Mouse (Mus musculus): ENCODE data around the gene Tjp3.

Gene Tjp3

DNA sequence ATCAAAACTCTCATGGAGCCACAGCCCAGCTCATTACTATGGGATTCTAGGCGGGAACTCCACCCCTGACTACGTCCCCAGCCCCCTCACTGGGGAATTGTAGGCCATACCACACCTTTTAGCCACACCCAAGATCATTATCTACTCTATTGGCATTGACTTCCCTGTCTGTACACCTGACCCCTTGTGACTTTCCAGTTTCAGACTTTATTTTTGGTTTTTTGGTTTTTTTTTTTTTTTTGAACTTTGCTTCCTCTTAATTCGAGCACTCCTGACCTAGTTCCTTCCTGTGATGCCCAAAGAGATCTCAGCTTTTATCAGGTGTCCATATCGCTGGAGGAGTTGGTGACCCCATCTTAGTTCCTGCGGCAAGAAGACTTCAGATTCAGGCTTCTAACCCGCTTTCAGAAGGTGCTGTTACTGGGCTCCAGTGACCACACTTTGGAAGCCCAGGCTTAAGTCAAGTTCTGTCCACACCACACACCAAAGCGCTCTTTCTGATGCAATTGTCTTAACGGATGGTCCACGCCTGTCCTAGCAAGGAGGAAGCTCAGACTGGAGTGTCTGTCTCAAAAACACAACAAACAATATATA is at the start of gene Tjp3:
Gene Tjp3, minus strand, starts transcription at position 71 of the 594 bp plus-strand sequence.
- DNase-seq, result no peak

DNA sequence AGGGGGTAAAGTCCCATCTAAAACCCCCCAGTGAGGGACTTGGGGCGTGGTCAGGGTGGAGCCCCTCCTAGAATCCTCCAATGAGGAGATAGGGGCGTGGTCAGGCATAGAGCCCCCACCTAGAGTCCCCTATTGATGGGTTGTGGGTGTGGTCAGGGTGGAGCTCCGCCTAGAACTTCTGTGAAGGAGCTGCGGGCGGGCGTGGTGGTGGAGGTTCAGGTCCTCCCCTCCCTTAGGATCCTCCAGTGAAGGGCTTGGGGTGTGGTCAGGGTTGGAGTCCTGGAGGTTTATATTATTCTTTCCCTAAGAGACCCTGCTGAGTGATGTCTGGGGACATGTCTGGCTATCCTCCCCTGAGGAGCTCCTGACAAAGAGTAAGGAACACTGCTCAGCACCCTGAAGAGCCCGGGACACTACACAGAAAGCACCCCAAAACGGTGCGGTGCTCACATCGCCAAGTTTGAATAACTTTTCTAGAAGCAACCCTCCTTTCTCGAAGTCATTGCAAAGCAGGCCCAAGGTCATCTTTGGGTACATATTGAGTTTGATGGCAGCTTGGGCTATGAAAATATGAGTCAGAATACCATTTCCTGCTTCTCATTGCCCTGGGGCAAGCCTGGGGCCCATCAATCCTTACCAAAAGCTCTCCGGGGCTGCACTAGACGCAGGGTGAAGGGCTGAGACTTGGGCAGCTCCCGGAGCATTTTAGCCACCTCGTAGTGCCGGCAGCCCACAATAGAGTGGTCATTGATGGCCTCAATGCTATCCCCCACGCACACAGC is 49.4 kb upstream of the Tjp3 start:
- DNase-seq, result no peak

DNA sequence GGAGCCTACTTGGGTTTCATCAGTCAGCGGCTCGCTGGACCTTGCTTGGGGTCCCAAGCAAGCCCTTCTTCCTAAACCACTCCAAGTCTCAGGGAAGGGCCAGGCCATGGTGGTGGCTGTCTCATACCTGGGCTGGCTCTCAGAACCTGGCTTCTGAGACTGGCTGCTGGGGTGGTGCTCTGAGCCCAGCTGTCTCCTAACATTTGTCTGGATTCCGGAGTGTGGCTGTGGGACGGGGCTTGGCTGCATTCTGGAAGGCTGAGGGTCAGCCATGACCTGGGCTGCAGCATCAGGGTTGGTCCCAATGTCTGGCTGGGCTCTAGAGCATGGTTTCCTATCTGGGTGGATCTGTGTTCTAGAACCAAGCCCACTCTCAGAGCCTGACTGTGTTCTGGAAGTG is 45.2 kb upstream of the Tjp3 start:
- no peak for DNase-seq

DNA sequence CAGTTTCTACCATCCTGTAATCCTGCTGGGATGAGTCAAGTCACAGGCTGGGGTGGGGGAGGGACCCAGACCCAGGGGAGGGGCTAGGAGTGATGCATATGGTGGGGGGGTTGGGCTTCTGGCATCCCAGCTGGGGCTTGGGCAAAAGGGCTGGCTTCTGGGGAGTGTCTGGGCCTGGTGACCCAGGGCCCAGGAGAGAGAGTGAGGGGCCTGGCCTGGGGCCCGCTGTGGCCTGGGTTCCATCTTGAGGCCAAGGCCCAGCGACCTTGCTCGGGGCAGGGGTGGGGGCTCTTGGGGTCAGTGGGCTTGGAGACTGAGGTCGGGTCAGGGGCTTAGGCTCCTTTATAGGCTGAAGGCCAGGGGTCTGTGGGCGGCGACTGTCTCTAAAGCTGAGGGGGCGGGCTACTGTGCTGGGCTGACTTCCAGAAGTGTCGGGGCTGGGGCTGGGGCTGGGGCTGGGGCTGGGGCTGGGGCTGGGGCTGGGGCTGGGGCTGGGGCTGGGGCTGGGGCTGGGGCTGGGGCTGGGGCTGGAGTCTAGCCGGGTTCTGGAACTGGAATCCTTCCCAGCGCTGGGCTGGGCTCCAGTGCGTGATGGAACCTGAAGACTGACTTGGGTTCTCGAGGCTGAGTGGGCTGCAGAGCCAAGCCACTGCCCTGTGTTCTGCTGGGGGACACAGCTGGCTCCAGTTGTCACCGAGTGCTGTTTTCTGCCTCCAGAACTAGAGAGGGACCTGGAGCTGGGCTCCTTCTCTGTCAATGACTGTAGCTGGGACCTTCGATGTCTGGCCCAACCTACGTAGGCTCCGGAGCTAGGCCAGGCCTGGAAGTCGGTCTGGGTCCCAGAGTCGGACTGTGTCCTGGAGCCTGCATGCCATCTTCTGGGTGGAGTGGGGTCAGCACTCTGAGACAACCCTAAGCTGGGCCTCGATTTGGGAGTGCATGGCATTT is 44.3 kb upstream of the Tjp3 start:
- DNase-seq, result no peak

DNA sequence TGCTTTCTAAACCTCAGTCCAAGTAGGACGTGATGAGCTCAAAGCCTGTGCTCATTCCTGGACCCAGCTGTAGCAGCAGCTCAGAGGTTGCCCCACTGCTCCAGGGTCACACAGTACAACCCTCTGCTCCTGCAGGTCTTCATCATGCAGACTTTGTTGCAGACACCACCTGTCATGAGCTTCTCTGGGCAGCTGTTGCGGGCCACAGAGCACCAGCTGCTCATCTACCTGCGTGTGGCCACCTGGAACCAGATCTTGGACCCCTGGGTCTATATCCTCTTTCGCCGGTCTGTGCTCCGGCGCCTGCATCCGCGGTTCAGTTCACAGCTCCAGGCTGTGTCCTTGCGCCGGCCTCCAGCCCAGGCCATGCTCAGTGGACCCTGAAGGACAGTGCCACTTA is 42.9 kb upstream of the Tjp3 start:
- no peak for DNase-seq

DNA sequence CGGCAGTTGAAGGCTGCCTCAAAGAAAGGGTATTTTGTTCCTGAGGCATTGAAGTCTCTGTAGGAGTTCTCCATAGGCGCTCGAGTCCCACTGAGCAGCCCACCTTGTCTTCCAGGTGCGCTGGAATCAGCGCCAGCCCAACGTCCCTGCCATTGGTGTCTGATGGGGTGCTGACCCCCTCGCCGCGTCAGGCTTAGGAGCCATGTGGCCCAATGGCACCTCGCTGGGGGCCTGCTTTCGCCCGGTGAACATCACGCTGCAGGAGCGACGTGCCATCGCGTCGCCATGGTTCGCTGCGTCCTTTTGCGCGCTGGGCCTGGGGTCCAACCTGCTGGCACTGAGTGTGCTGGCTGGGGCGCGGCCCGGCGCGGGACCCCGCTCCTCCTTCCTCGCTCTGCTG is 40.9 kb upstream of the Tjp3 start:
- no peak for DNase-seq

DNA sequence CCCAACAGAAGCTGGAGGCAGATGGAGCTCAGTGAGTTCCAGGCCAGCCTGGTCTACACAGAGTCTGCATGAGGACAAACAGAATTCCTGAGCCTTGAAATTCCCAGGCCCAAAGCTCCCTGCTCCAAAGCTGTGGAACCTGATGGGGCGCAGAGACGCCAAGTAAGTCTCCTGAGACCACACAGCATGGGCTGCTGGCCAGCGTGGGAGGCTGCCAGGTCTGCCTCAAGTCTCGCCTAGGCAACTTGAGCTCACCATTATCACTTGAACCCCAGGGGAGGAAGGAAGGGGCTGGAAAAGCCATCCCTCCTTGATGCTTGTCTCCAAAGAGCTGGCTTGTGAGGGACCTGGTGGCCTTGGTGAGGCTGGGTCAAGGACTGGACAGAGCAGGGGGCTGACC is 38.6 kb upstream of the Tjp3 start:
- peak; percentile 56 for DNase-seq

DNA sequence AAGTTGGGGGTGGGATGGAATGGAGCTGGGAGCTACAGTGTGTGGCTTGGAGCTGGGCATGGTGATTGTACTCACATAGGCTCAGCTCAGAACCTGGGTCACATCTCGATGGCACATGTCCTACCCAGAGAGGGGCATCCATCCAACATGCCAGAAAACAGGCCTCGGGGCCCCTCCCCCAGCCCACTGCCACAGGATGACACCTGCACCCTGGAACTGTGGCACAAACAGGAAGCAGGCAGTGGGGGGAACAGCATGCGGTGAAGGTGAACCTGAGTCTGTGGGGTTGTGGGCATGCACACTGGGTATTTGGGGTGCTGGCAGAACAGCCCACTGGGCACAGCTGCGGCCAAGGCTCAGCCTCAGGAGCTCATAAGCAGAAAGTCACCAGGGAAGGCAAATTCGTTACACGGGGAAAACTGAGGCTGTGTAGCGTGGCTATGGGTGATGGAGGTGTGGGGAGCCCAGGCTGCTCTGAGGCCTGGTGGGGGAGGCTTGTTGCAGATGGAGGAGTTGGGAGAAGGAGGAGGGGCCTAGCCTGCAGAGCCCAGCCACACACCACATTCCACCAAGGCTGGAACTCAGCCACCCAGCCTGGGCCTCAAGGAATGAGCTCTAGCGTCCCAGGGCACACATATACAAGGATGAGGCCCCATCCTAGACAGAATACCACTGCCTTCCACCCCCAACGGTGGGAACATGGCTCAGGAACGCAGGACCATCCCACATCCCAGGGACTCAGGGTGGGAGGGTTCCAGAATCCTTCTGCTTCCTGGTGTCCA is 38.0 kb upstream of the Tjp3 start:
- DNase-seq, result peak; percentile 91

DNA sequence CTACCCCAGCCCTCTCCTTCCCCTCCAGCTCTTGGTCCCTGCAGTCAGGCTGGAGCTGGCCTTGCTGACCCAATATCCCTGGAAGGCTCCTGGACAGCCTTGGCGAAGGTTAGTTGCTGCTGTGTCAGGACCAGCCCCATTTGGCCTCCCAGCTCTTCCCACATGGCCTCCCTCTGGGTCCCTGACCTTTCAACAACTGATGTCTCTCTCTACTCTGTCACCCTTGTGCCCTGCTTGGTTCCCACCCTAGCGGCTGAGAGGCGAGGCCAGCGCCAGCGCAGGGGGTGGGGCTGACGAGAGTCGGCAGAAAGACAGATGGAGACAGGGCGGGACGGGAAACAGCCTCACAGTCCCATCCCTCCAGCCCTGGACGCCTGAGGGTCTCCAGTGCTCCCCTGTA is 37.0 kb upstream of the Tjp3 start, which contains the start of gene Tbxa2r:
Gene Tbxa2r, plus strand, starts transcription at position 346 of the 400 bp plus-strand sequence.
- DNase-seq, result peak; percentile 92

DNA sequence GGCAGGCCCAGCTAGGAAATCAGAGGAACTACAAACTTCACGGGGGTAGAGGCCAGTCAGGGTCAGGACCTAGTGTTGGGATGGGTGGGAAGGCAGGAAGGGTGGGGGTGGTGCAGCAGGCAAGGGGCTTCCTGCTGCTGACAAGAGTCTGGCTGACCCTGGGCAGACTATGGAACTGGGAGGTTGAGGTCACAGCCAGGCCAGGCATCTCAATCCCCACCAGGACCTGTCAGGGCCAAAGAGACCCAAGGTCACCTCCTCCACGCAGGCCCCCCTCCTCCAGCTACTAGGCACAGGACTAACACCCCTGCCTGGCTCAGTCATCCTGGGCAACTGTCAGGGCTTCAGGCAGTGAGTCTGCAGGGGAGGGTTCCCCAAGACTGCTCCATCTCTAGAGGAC is 36.6 kb upstream of the Tjp3 start:
- no peak for DNase-seq

DNA sequence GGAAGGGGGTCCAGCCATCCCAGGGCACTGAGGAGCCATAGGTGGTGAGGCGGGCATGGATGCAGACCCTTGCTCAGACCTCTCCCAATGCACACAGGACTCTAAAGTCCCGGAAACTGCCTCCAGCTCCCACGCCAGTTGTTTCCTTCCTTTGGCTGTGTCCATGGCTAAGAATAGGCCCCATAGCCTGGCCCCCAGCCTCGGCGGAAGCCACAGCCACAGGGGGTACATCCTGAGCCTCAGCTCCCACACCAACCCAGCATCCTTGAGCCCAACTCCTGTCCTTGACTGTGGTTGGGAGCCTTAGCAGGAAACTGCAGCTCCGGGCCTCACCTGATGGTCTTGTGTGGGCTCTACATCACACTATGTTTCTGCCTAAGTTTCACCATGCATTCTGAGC is 35.5 kb upstream of the Tjp3 start:
- peak; percentile 54 for DNase-seq

DNA sequence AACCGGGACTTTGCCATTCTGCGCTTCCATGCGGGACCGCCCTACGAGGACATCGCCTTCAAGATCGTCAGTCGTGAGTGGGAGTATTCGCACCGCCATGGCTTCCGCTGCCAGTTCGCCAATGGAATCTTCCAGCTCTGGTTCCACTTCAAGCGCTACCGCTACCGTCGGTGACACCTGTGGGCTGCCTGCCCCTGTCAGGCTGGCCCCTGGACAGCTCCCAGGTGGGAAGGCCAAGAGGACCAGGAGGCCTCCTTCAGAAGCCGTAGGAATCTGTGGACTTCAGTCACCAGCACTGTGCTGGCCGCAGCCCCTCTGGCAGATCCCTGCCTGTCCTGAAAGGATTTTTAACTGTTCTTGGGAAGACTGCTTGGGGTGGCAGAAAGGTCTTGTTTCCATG is 34.4 kb upstream of the Tjp3 start:
- DNase-seq, result no peak

DNA sequence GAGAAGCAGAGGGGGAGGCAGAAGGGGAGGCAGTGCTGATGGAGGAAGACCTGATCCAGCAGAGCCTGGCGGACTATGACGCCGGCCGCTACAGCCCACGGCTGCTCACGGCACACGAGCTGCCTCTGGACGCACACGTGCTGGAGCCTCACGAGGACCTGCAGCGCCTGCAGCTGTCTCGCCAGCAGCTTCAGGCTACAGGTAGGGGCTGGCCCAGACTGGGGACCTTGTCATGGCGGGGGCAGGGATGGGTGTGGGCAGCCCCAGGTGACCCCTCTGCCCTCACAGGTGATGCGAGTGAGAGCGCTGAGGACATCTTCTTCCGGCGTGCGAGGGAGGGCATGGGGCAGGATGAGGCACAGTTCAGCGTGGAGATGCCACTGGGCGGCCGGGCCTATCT is 33.8 kb upstream of the Tjp3 start:
- DNase-seq, result no peak

DNA sequence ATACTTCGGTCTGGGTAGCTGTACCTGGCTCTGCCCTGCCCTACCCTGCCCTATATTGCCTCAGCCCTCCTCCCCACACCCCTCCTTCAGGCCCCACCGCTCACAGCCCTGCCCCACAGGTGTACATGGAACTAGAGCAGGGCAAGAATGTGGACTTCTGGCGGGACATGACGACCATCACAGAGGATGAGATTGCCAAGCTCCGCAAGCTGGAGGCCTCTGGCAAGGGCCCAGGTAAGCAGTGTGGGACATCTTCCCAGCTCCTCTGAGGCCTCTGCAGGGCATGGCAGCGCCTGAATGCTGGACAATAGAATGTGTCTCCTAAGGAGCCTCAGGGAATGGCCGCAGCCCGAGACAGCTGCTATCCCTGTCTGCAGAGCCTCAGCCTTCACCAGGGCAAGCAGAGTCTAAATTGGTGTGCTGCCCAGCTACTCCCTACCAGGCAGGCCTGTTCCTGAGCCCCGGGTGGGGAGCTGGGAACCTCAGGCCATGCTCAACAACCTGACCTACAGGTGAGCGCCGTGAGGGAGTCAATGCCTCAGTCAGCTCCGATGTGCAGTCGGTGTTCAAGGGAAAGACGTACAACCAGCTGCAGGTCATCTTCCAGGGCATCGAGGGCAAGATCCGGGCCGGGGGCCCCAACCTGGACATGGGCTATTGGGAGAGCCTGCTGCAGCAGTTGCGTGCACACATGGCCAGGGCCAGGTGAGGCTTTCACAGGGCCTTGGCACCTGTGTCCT is 32.6 kb upstream of the Tjp3 start:
- DNase-seq, result no peak

DNA sequence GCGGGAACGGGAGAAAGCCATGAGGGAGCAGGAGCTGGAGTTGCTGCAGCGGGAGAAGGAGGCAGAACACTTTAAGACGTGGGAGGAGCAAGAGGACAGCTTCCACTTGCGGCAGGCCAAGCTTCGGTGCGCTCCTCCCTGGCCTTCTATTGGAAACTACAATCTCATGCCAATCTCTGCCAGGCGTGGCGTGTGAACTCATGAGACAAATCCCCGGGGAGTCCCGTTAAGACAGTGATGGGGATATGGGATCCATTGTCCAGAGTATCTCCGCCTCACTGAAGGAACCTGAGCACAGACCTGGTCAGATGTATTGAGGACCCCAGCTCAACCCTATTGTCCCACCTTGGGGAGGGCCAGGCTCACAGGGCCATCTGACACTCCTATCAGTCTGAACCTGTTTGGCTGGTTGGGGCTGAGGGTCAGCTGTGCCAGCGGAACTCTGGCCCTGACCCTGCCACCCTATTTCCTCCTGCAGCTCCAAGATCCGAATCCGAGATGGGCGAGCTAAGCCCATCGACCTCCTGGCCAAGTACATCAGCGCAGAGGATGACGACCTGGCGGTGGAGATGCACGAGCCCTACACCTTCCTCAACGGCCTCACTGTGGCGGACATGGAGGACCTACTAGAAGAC is 31.9 kb upstream of the Tjp3 start:
- no peak for DNase-seq

DNA sequence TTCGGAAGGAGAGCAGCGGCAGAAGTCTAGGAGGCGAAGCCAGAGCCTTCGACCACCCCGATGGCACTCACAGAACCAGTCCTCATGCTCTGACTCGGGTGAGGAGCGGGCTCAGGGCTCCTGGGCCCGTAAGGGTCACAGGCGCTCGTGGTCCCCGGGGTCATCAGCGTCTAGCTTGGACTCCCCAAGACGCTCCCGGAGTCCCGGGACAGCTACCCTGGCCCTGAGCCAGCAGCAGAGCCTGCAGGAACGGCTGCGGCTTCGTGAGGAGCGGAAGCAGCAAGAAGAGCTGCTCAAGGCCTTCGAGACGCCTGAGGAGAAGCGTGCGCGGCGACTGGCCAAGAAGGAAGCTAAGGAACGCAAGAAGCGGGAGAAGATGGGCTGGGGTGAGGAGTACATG is 31.1 kb upstream of the Tjp3 start:
- peak; percentile 34 for DNase-seq

DNA sequence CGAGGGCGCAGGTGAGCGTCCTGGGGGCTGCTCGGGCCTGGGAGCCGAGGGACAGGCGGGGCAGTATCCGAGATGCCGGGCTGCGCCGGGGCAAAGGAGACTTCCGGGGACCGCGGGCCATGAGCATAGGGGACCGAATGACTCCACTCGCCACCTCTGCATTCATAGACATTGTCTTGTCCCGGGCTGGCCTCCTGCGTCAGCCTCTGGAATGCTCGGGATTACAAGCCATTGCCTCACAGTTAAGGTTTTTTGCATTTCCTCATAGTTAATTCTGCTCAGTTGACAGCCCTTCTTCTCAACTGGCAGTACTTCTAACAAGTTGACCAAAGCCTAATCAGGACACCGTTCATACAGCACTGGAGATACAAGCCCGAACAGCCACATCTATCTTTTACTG is 30.1 kb upstream of the Tjp3 start:
- no peak for DNase-seq

DNA sequence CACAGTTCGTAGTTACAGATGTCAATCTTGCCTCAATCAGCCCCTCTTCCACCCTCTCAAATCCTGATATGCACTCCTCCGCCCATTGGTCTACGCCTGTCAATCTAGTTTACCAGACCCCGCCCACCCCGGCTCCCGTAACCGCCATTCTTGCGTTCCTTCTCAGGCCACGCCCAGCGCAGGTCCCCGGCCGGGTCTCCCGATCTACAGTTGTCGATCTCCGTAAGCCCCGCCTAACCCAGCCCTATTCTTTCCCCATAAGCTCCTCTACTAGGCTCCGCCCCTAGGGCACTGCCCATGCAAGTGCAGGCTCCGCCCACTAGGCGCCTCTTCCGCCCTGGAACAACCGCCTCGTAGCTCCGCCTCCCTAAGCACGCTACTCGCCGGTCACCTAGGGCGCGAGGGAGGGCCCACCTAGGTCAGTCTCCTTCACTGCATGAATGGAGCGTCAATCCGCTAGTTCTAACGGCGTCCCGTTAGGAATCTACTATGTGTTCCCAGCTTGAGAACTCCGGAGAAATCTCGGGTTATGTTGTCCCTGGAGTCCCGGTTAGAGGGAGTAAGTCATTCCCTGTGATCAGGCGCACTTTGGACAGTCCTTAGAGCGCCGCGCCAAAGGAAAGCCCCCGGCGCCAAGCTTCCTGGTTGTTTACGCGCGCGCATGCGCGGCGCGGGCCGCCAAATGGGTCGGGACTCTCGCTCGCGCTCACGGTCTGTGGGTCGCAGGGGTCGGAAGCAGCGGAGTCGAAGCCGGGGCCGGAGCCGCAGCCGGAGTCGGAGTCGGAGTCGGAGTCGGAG is 29.4 kb upstream of the Tjp3 start, which contains the start of gene Cactin:
Gene Cactin, plus strand, starts transcription at position 554 of the 798 bp plus-strand sequence.
- DNase-seq, result peak; percentile 99

DNA sequence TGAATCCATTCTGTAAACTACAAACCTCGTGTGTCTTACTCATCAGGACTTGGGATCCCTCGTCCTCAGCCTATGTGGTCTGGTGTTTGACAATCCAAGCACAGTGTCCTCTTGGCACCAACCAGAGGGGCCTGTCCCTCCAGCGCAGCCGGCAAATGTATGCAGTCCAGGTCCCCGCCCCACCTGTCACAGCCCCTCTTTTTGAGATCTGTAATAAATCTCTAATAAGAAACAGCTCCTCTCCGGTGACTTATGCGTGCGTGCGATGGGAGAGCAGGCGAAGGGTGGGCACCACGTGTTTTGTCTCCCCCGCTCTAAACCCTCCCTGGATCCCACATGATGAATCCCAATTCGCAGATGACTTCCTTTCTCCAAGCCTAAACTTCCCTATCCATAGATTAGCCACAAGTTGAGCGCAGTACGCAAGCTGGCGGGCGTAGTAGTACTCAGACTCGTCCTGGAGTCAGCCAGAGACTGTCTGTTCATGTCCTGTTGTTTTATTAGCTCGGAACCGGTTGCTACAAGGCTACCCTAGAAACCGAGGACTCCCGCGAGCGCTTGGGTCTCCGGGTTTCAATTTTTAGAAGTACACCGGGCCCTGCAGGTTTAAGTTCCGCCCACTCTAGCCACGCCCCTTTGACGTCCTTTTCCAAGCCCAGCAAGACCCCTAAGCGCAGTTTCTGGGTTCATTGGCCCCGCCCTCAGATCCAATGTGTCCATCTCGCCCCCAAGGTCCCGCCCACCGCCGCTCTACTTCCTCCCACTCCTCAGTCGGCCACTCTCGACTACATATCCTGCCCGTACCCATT is 28.6 kb upstream of the Tjp3 start:
- peak; percentile 98 for DNase-seq

DNA sequence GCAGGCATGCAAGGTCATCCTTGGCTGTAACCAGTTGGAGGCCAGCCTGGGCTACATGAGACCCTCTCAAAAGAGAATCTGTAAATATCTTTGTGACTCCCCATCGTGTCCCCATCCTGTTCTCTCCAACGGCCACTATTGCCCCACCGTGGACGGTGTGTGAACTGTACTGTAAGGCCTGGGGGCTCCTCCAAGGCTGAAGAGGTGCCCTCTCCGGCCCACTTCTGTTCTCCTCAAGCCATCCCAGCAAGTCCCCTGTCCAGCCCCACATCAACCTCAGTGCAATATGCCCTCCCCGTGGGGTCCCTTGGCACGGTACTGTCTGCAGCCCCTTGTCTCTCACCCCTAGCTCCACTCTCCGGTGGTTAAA is 27.9 kb upstream of the Tjp3 start:
- peak; percentile 65 for DNase-seq

All from thymus, postnatal 4 days (tissue).